Mouse (Mus musculus): ENCODE results near the gene Tph2.

GRCm38 (mm10) chr10:115226586-115226985 is 41.8 kb upstream of the Tph2 start:
- no peak for TF ChIP-seq CTCF (IDR thresholded peaks at IDR 0.05; ENCODE audit: low read depth)
- TF ChIP-seq EP300 (IDR thresholded peaks at IDR 0.05; ENCODE audit: low read depth), result no peak

Data from liver, embryonic 14.5 days (tissue).